Mouse (Mus musculus) spleen, postnatal 4 days (tissue): Measurements from ENCODE around the gene Olfr1360.
A peak's percentile ranks its signal among the peaks of the same experiment; 100 is the strongest.

Experiments used
- DNase-seq, 2 experiments: peaks; one replicate each; pipeline ENCODE4 v3.0.0; 2022; ENCODE audit warnings: low spot score in 2 of 2

Olfr1360 gene

GRCm38 (mm10) chr13:21677305-21677704 lies at the start of gene Olfr1360:
TSS of gene Olfr1360 (minus strand) at chr13:21677405.
- DNase-seq, result no peak

- DNase-seq, result no peak
Observed at GRCm38 (mm10) chr13:21722993-21723836, 46.0 kb upstream of the Olfr1360 start.

GRCm38 (mm10) chr13:21722373-21722925 lies 45.2 kb upstream of the Olfr1360 start:
- peak in 1 of 2 experiments; percentile 23 for DNase-seq

DNA sequence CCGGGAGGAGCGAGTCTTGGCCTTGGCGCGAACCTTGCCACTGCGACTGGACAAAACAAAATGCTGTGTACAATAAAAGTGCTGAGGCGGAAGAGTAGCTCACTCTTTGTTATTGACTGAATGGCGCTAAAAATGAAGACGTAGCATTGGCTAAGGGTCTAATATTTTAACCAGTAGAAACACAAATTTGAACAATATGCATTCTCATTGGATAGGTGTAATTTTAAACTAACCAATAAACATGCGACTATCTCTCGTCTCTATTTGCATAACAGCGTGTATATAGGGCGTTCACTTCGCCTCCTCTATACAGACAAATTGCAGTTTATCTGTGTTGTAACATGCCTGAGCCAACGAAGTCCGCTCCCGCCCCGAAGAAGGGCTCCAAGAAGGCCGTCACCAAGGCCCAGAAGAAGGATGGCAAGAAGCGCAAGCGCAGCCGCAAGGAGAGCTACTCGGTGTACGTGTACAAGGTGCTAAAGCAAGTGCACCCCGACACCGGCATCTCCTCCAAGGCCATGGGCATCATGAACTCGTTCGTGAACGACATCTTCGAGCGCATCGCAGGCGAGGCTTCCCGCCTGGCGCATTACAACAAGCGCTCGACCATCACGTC lies 44.7 kb upstream of the Olfr1360 start, which contains the start of gene Hist1h2bm:
TSS of gene Hist1h2bm (plus strand) at position 288 of the 616 bp plus-strand sequence.
- peak; percentile 78 to 85 for DNase-seq

GRCm38 (mm10) chr13:21721107-21721756 lies 44.0 kb upstream of the Olfr1360 start:
- peak in 1 of 2 experiments; percentile 25 for DNase-seq

DNA sequence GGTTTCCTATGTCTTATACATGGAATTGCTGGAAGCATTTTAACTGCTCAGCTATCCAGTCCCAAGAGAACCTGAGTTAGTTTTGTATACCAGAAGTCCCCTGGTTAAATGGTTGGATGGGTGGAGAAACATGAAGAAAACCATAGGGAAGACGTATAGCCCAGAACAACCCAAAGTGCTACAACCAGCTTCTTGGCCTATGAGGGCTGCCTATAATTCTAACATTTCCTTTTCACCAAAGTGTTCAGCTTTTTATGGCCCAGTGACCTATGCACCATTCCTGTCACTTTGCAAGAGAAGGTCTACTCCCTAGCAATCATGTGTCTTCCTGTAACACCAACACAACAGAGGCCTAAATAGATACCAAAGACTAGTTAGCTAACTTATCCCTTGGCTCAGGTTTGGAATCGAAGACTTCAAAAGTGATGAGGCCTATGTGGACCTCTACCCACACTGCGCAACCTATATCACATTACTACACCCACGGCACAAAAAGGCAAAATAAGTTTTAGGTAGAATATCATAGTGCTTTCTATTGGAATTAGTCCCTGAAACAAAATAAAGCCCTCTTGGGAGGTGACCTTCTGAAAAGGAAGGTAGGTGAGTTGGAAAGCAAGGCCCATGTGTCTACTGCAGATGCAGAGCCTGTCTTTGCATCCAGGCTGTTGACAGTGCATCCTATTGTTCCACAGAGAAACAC lies 41.3 kb upstream of the Olfr1360 start:
- peak in 1 of 2 experiments; percentile 18 for DNase-seq

- DNase-seq, result peak; percentile 90 to 94
Observed at GRCm38 (mm10) chr13:21717397-21718357, 40.5 kb upstream of the Olfr1360 start, which contains the start of gene Hist1h3h. TSS of gene Hist1h3h (plus strand) at chr13:21717659.

- DNase-seq, result peak; percentile 42 to 74
Observed at GRCm38 (mm10) chr13:21716540-21717391, 39.6 kb upstream of the Olfr1360 start.

GRCm38 (mm10) chr13:21715864-21716539 lies 38.8 kb upstream of the Olfr1360 start, which contains the start of the genes Hist1h2bl and Hist1h2ai:
TSS of gene Hist1h2bl (minus strand) at chr13:21716143.
TSS of gene Hist1h2ai (plus strand) at chr13:21716422.
- DNase-seq, result peak; percentile 87 to 92

- DNase-seq, result peak; percentile 39 to 73
Observed at GRCm38 (mm10) chr13:21715131-21715863, 38.1 kb upstream of the Olfr1360 start.

- DNase-seq, result peak; percentile 72 to 82
Observed at GRCm38 (mm10) chr13:21714725-21715124, 37.5 kb upstream of the Olfr1360 start.

- no peak for DNase-seq
Observed at GRCm38 (mm10) chr13:21711698-21712097, 34.5 kb upstream of the Olfr1360 start.

DNA sequence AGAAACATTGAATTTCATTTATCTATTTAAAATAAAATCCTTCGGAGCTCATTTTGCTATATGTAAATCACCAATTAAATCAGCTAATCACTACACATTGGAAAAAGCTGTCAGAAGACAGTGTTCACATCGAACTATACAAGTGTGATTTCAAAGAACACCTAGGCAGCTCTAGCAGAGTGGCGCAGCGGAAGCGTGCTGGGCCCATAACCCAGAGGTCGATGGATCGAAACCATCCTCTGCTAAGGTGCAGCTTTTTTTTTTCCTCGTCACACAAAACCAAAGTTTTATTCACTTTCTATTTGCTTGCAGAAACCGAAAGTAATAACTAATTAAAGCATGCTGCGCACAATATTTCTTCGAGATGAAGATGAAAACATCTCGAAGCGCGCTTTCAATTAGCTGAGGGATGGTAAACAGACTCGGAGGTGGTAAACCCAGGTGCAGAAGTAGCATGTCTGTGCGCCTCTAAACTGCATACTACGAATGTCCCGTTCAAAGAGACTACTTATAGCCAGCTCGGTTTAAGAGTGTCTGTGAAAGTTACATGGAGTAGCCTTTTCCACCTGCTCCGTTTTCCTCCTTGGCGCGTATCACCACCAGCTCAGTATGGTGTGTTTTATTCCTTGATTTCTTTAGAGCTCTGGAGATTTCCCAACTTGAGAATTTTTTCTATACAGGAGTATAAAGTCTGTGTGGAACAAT lies 33.8 kb upstream of the Olfr1360 start:
- DNase-seq, result peak; percentile 81 to 91

DNA sequence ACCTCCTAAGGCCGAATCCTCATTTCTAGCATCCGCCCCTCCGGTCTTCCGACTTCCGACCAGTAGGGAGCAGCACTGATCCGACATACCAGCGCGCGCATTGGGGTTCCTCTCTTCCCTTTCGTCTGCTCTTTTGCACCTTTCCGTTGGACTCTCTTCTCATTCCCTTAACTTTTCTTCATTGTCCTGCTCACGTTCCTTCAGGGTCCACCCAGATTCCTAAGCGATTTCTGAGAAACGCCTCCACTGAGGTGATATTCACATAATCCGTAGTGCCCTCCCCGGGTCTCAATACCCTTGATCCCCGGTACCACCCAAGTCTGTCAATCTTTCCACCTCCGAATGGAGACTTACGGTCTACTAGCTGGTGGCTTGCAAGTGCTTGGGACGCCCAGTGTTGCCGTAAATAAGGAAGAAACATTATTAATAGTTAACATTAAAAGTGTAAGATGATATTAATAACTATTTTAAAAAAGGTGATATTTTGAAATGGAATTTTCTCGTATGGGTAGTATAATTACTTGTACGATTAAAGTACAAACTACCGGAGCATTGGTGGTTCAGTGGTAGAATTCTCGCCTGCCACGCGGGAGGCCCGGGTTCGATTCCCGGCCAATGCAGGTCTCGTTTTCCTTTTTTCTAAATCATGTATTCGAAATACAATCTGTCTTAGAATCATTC lies 33.0 kb upstream of the Olfr1360 start:
- DNase-seq, result peak; percentile 89 to 95

GRCm38 (mm10) chr13:21706669-21707068 lies 29.5 kb upstream of the Olfr1360 start:
- no peak for DNase-seq

DNA sequence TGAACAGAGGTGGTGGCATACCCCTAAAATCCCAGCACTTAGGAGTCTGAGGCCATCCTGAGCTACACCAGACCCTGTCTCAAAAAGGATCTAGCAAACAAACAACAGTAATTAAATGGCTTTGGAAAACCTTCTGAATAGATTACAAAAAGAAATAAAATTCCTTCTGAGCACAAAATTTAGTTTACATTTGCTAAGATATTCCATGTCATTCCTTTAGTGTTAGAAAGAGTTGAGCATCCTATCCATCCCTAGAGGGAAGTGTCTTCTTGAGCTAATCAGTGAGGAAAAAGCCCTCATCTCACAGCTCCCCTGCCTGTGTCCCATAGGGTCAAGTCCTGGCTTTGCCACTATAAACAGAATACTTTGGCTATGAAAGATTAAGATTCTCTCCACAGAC lies 20.6 kb upstream of the Olfr1360 start, which contains the start of gene Olfr1359:
TSS of gene Olfr1359 (plus strand) at position 301 of the 400 bp plus-strand sequence.
- DNase-seq, result no peak
